Mouse (Mus musculus) forebrain, postnatal 0 days (tissue): Measurements from ENCODE around the gene Cyp2b23. TPM values are rescaled to one million over a fixed set of nuclear protein-coding genes. Genes with fewer than 3 reads are reported as not detected.
"Not testable (repeated sequence)": the region's sequence is repeated elsewhere in the genome, so short reads cannot be mapped to it uniquely, and the experiment has no call there.

ENCODE experiments used
- ATAC-seq: fragments of 200-750 bp; cut with Nextera tagmentation; 2 replicates; pipeline ENCODE4 v1.8.0; 2017; ENCODE audit warnings: mild to moderate bottlenecking, moderate library complexity
- DNase-seq: peaks from one replicate; pipeline ENCODE4 v3.0.0-alpha.2; 2015
- H3K27ac ChIP-seq: fragments of 300-500 bp; sonication (generic); 2 replicates; pipeline ENCODE4 v1.5.1; 2014; ENCODE audit warnings: low read depth, mild to moderate bottlenecking, antibody characterized with exemption, low read length, moderate library complexity, mixed read lengths
- H3K27me3 ChIP-seq: fragments of 300-500 bp; sonication (generic); 2 replicates; pipeline ENCODE4 v1.6.1; 2014; ENCODE audit warnings: mild to moderate bottlenecking, low read length, mixed read lengths; ENCODE audit not compliant: insufficient read depth
- H3K36me3 ChIP-seq: fragments of 300-500 bp; sonication (generic); 2 replicates; pipeline ENCODE4 v1.6.1; 2014; ENCODE audit warnings: mild to moderate bottlenecking, moderate library complexity; ENCODE audit not compliant: insufficient read depth
- H3K4me1 ChIP-seq: fragments of 300-500 bp; sonication (generic); 2 replicates; pipeline ENCODE4 v1.6.1; 2014; ENCODE audit warnings: antibody characterized with exemption; ENCODE audit not compliant: insufficient read depth
- H3K4me2 ChIP-seq: fragments of 300-500 bp; sonication (generic); 2 replicates; pipeline ENCODE4 v1.6.1; 2014; ENCODE audit warnings: low read depth, mild to moderate bottlenecking, moderate library complexity
- H3K4me3 ChIP-seq: fragments of 300-500 bp; sonication (generic); 2 replicates; pipeline ENCODE4 v1.5.1; 2014; ENCODE audit warnings: low read depth, low read length, mixed read lengths
- H3K9ac ChIP-seq: fragments of 300-500 bp; sonication (generic); 2 replicates; pipeline ENCODE4 v1.6.1; 2014; ENCODE audit warnings: mild to moderate bottlenecking
- H3K9me3 ChIP-seq: fragments of 300-500 bp; sonication (generic); 2 replicates; pipeline ENCODE4 v1.6.1; 2016; ENCODE audit warnings: low read length
- CTCF ChIP-seq: sonication (generic); IDR thresholded peaks from 2 replicates; pipeline ENCODE4 v1.5.1; 2016; ENCODE audit warnings: antibody characterized with exemption, control low read depth, low read depth
- WGBS: fragments of 180-500 bp; shearing (Covaris S2); extraction: QIAGEN DNeasy Blood & Tissue Kit; methylation state at CpG from one replicate; pipeline ENCODE4 v1.1.7; 2014; 5-methylcytosine and 5-hydroxymethylcytosine counted together
- polyA plus RNA-seq: library from polyadenylated mRNA; unstranded; fragments of >200 nt; fragmentation: Nextera tagmentation; extraction: Ambion mirVana; gene quantifications from 2 replicates; pipeline ENCODE4 v1.2.1, GENCODE M21; 2015
- total RNA-seq: library from RNA; depleted of rRNA; stranded (reverse); fragments of >200 nt; gene quantifications from 2 replicates; pipeline ENCODE4 v1.2.3, GENCODE M21; 2014; rRNA removed

Cyp2b23 gene
- total RNA-seq: not detected in 2 replicates
- polyA plus RNA-seq: not detected in 2 replicates

DNA sequence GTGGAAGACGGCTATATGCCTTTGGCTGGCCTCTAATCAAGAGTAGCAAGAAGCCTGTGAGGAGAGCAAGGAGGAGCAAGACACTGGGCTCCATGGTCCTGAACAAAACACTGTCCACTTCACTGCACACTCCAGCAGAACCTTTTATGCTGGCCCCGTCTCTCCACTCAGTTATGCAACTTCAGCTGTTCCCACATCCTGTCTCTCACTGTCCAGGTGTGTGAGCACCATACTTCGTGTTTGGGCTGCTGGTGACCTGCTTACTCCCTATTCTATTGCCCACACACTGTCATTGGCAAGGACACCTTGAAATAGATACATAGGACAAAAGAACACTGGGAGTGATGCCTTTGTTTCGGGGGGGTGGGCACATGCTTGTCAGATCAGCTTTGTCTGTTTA lies at the start of gene Cyp2b23:
Cyp2b23 (minus strand) TSS at position 101 of the 400 bp plus-strand sequence.
- WGBS: 82% methylated on average over 4 of the region's 4 CpGs
- Histone ChIP-seq H3K4me3 (no peak within 1 kb of the TSS), H3K4me2 (no peak within 1 kb of the TSS), H3K9ac (no peak within 1 kb of the TSS), H3K27ac (no peak within 1 kb of the TSS), H3K36me3 (no peaks in the 10 kb centered on the region), H3K4me1 (no peaks in the 10 kb centered on the region), H3K9me3 (no peaks in the 10 kb centered on the region), H3K27me3 (no peaks in the 10 kb centered on the region)
- ATAC-seq (no peak), DNase-seq (no peak)
- no peak for TF ChIP-seq CTCF

DNA sequence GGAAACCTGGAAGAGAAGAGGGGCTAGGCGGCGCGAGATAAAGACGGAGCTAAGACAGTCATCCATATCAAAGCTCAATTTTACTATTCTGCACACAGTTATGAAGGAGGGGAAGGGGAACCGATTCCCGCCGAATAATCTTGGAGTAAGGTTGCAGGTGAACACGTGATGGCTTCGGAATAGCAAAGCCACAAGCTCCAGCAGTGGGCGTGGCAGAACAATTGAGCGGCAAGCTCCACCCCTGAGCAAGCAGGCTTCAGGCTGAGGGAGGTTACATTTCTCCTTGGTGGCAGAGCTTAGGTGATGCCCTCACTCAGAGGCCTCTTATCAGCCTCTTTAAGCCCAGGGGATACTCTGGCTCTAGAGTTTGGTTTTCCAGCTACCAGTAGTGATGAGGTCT lies 24.8 kb upstream of the Cyp2b23 start:
- Histone ChIP-seq H3K27ac (no peak overlapping the region), H3K27me3 (no peaks in the 10 kb centered on the region), H3K4me3 (no peak overlapping the region), H3K4me2 (no peak overlapping the region), H3K9ac (no peak overlapping the region), H3K4me1 (no peaks in the 10 kb centered on the region), H3K36me3 (no peaks in the 10 kb centered on the region), H3K9me3 (no peaks in the 10 kb centered on the region)
- no peak for ATAC-seq
- WGBS: 93% methylated on average over 11 of the region's 11 CpGs
- no peak for TF ChIP-seq CTCF
- no peak for DNase-seq

DNA sequence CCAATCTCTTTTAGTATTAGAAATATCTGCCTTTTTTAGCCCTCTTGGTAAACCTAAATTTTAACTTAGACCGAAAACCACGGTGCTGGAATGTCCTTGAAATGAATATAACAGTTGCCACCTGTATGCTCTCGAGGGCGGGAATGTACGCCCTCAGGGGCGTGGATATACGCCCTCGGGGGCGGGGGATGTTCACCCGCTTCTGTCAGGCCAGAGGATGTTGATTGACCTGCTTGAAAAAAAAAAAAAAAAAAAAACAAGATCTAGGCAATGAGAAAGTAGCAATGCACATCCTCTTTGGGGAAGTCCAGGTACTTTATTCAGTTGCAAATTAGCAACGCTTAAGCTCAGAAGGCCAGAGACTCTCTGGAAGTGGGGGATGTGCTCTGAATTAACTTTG lies 20.8 kb upstream of the Cyp2b23 start:
- WGBS: 37% methylated on average over 11 of the region's 11 CpGs
- Histone ChIP-seq H3K9ac (no peak overlapping the region), H3K36me3 (no peaks in the 10 kb centered on the region), H3K4me2 (no peak overlapping the region), H3K4me1 (no peaks in the 10 kb centered on the region), H3K27ac (no peak overlapping the region), H3K4me3 (no peak overlapping the region), H3K9me3 (no peaks in the 10 kb centered on the region), H3K27me3 (no peaks in the 10 kb centered on the region)
- ATAC-seq: no peak
- no peak for DNase-seq
- TF ChIP-seq CTCF: no peak

DNA sequence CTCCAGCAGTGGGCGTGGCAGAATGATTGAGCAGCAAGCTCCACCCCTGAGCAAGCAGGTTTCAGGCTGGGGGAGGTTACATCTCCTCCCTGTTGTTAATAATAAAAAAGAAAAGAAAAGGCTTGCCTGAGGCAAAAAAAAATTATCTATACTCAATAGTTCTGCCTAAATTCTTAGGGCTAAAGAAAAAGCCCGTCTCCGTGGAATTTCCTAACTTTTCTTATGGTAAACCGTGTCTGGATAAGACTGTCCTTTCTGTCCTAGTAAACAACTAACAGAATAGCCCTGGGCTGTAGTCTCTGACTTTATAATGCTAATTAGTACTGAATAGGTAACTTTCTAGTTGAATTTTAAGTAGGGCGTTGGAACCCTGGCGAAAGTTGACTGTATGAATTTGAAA lies 20.0 kb upstream of the Cyp2b23 start:
- not testable (repeated sequence) for H3K27me3 ChIP-seq, H3K9me3 ChIP-seq, ATAC-seq, H3K9ac ChIP-seq, H3K27ac ChIP-seq, H3K4me1 ChIP-seq, H3K36me3 ChIP-seq, H3K4me3 ChIP-seq, DNase-seq, H3K4me2 ChIP-seq
- 26% methylated on average over 6 of the region's 6 CpGs for WGBS

DNA sequence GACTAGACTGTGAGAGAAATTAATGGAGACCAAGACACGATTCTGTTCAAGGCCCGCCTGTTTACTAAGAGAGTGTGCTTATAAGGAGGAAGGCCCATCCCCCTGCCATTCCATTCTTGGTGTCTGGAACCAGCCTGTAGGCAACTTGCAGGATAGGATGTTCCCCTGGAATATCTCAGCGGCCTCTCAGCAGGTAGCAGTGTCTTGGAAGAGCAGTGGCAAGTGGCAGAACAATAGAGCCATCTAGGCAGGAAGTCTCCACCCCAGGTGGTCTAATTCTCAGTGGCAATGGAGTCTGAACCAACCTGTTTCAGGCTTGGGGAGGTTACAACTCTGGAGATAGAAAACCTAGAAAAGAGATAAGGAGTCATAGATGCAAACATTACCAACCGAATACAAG lies 13.9 kb upstream of the Cyp2b23 start:
- Histone ChIP-seq H3K4me3 (no peak overlapping the region), H3K27me3 (no peaks in the 10 kb centered on the region), H3K36me3 (no peaks in the 10 kb centered on the region), H3K4me1 (no peaks in the 10 kb centered on the region), H3K4me2 (no peak overlapping the region), H3K27ac (no peak overlapping the region), H3K9me3 (no peaks in the 10 kb centered on the region), H3K9ac (no peak overlapping the region)
- no peak for ATAC-seq
- no peak for TF ChIP-seq CTCF
- 78% methylated on average over 4 of the region's 4 CpGs for whole genome bisulfite sequencing
- DNase-seq: no peak

GRCm38 (mm10) chr7:26685713-26686112 lies 524 bp downstream of the Cyp2b23 start:
- no peak for TF ChIP-seq CTCF
- Histone ChIP-seq H3K36me3 (no peaks in the 10 kb centered on the region), H3K27me3 (no peaks in the 10 kb centered on the region), H3K9ac (no peak overlapping the region), H3K9me3 (no peaks in the 10 kb centered on the region), H3K4me1 (no peaks in the 10 kb centered on the region), H3K27ac (no peak overlapping the region), H3K4me2 (no peak overlapping the region), H3K4me3 (no peak overlapping the region)
- WGBS: 68% methylated on average over 2 of the region's 2 CpGs
- DNase-seq (no peak), ATAC-seq (no peak)

- H3K36me3 ChIP-seq, H3K4me2 ChIP-seq, H3K4me1 ChIP-seq, H3K9me3 ChIP-seq, H3K4me3 ChIP-seq, H3K27ac ChIP-seq, H3K27me3 ChIP-seq, H3K9ac ChIP-seq, ATAC-seq, DNase-seq: not testable (repeated sequence)
- 23% methylated on average over 2 of the region's 2 CpGs for WGBS
Observed at GRCm38 (mm10) chr7:26667466-26667865, 18.8 kb downstream of the Cyp2b23 start.

- Histone ChIP-seq H3K27me3 (no peaks in the 10 kb centered on the region), H3K27ac (no peak overlapping the region), H3K4me3 (no peak overlapping the region), H3K9me3 (no peaks in the 10 kb centered on the region), H3K36me3 (no peaks in the 10 kb centered on the region), H3K9ac (no peak overlapping the region), H3K4me2 (no peak overlapping the region), H3K4me1 (no peaks in the 10 kb centered on the region)
- no peak for TF ChIP-seq CTCF
- 82% methylated on average over 5 of the region's 5 CpGs for WGBS
- ATAC-seq: no peak
- DNase-seq: no peak
Observed at GRCm38 (mm10) chr7:26666011-26666410, 20.2 kb downstream of the Cyp2b23 start.

DNA sequence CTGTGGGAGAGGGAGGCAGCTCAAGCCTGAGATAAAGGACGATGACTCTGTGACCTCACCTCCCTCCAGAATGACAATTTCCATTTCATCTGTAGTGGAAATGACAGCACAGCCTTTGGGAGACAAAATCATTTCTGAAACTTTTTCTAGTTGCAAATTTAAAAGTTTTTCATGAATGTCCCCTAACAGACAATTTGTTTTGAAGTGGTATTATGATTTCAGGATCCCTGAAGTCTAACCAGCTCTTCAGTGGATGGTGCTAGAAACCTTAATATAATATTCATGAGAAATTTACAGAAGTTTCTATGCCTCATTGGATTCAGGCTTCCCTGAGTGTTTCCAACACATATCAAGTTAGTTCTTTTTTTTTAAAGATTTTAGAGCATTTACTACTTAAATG lies 67.9 kb downstream of the Cyp2b23 start, which contains the start of gene Vmn1r185:
Vmn1r185 (minus strand) TSS at position 101 of the 400 bp plus-strand sequence.
- not testable (repeated sequence) for H3K27me3 ChIP-seq, H3K4me3 ChIP-seq, H3K27ac ChIP-seq, ATAC-seq, H3K36me3 ChIP-seq, H3K9ac ChIP-seq, H3K9me3 ChIP-seq, DNase-seq, H3K4me1 ChIP-seq, H3K4me2 ChIP-seq
- 77% methylated on average over 1 of the region's 1 CpGs for WGBS
